Mouse (Mus musculus) hindbrain, postnatal 0 days (tissue): ENCODE data around the gene 6030445D17Rik. TPM values are rescaled to one million over a fixed set of nuclear protein-coding genes. Genes with fewer than 3 reads are reported as not detected.

ENCODE experiments used
- ATAC-seq: fragments of 200-750 bp; cut with Nextera tagmentation; 2 replicates; pipeline ENCODE4 v1.8.0; 2017; ENCODE audit warnings: mild to moderate bottlenecking, moderate TSS enrichment, moderate library complexity
- DNase-seq: peaks from one replicate; pipeline ENCODE4 v3.0.0-alpha.2; 2015; ENCODE audit warnings: low spot score
- H3K27ac ChIP-seq: fragments of 300-500 bp; sonication (generic); 2 replicates; pipeline ENCODE4 v1.5.1; 2014; ENCODE audit warnings: mild to moderate bottlenecking
- H3K27me3 ChIP-seq: fragments of 300-500 bp; sonication (generic); 2 replicates; pipeline ENCODE4 v1.6.1; 2014; ENCODE audit warnings: low read length, mixed read lengths; ENCODE audit not compliant: insufficient read depth
- H3K36me3 ChIP-seq: fragments of 300-500 bp; sonication (generic); 2 replicates; pipeline ENCODE4 v1.6.1; 2014; ENCODE audit warnings: low read length, mixed read lengths; ENCODE audit not compliant: insufficient read depth
- H3K4me1 ChIP-seq: fragments of 300-500 bp; sonication (generic); 2 replicates; pipeline ENCODE4 v1.6.1; 2014; ENCODE audit warnings: antibody characterized with exemption, low read length, mixed read lengths; ENCODE audit not compliant: insufficient read depth
- H3K4me2 ChIP-seq: fragments of 300-500 bp; sonication (generic); 2 replicates; pipeline ENCODE4 v1.6.1; 2014; ENCODE audit warnings: low read depth, mild to moderate bottlenecking, low read length, moderate library complexity, mixed read lengths
- H3K4me3 ChIP-seq: fragments of 300-500 bp; sonication (generic); 2 replicates; pipeline ENCODE4 v1.5.1; 2014; ENCODE audit warnings: low read length
- H3K9ac ChIP-seq: fragments of 300-500 bp; sonication (generic); replicated peaks from 2 replicates; pipeline ENCODE4 v1.6.1; 2014; ENCODE audit warnings: mild to moderate bottlenecking, low read length, moderate library complexity, mixed read lengths
- H3K9me3 ChIP-seq: fragments of 300-500 bp; sonication (generic); 2 replicates; pipeline ENCODE4 v1.6.1; 2016; ENCODE audit warnings: low read length, mixed read lengths
- CTCF ChIP-seq: IDR thresholded peaks from 2 replicates; pipeline ENCODE4 v1.5.1; 2016; ENCODE audit warnings: antibody characterized with exemption, control low read depth, low read depth
- WGBS: fragments of 180-500 bp; shearing (Covaris S2); extraction: QIAGEN DNeasy Blood & Tissue Kit; methylation state at CpG from one replicate; pipeline ENCODE4 v1.1.7; 2014; 5-methylcytosine and 5-hydroxymethylcytosine counted together
- polyA plus RNA-seq: library from polyadenylated mRNA; unstranded; fragments of >200 nt; fragmentation: Nextera tagmentation; extraction: Ambion mirVana; gene quantifications from 2 replicates; pipeline ENCODE4 v1.2.1, GENCODE M21; 2015
- total RNA-seq: library from RNA; depleted of rRNA; stranded (reverse); fragments of >200 nt; gene quantifications from 2 replicates; pipeline ENCODE4 v1.2.3, GENCODE M21; 2014

Gene 6030445D17Rik
- total and polyA plus RNA-seq, 2 experiments from 2014 or later = 0.16 to 1.0 TPM

GRCm38 (mm10) chr4:136468553-136469327, 6.7 kb downstream of the 6030445D17Rik start:
- WGBS = 77% methylated on average over 14 of the region's 14 CpGs
- Histone ChIP-seq H3K27ac (peak overlapping the region; percentile 89; the same call in 1 of the 2 replicates), H3K36me3 (no peaks in the 10 kb centered on the region), H3K27me3 (no peaks in the 10 kb centered on the region), H3K9me3 (no peaks in the 10 kb centered on the region), H3K4me1 (no peaks in the 10 kb centered on the region), H3K9ac (no peak overlapping the region), H3K4me2 (peak overlapping the region; percentile 74), H3K4me3 (peak overlapping the region; percentile 58; the same call in 1 of the 2 replicates)
- TF ChIP-seq CTCF = no peak
- no peak for ATAC-seq
- DNase-seq = no peak

DNA sequence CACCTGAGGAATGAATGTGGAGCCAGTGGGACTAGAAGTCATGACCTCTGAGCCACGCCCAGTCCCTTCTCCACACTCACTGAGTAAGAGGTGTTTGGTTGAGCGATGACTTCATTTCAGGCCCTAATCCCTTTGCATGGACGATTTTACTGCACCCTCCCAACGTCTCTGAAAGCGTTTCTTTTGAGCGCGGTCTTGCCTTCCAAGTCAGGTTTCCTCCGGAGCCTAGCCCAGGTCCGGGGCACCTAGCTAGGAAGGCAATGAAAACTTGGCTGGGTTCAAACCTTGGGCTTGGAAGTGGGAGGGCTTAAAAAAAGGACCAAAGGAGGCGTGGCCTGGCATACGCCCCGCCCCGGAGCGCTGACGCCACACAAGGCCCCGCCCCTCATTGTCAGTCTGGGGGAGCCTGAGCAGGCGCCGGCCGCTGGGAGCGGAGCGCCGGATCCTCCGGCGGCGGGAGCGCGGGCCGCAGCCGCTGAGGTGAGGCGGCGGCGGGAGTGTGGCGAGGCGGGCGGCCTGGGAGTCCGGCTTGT, 7.4 kb downstream of the 6030445D17Rik start, which contains the start of gene Luzp1:
Gene Luzp1 (plus strand): TSS at position 391 of the 533 bp plus-strand sequence.
- no peak for TF ChIP-seq CTCF
- Histone ChIP-seq H3K27ac (peak within 1 kb of the TSS; percentile 89), H3K27me3 (no peaks in the 10 kb centered on the region), H3K36me3 (no peaks in the 10 kb centered on the region), H3K4me1 (no peaks in the 10 kb centered on the region), H3K9me3 (no peaks in the 10 kb centered on the region), H3K4me2 (peak within 1 kb of the TSS; percentile 74), H3K4me3 (peak within 1 kb of the TSS; percentile 58), H3K9ac (peak within 1 kb of the TSS; percentile 62)
- 3% methylated on average over 33 of the region's 36 CpGs for WGBS
- ATAC-seq = peak; percentile 96
- DNase-seq = peak; percentile 94

DNA sequence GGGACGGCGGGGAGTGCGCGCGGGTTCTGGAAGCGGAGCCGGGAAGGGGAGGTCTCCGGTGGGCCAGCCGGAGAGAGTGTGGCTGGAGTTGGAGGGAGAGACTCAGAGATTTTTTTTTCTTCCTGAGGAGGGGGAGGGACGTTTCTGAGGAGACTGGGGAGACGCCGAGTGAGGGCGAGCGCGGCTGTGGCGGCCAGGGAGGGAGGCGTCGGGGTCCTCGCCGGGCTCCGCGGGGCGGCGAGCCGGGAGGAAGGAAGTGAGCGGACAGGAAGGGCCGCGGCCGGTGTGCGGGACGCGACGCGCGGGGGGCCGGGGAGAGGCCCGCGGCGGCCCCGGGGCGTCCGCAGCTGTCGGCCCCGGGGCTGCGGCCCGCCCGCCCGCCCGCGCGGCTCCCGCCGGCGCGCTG, 7.9 kb downstream of the 6030445D17Rik start:
- ATAC-seq (peak; percentile 91), DNase-seq (peak; percentile 83)
- Histone ChIP-seq H3K4me3 (peak overlapping the region; percentile 58), H3K4me1 (no peaks in the 10 kb centered on the region), H3K9me3 (no peaks in the 10 kb centered on the region), H3K9ac (peak overlapping the region; percentile 62), H3K27me3 (no peaks in the 10 kb centered on the region), H3K27ac (peak overlapping the region; percentile 89), H3K36me3 (no peaks in the 10 kb centered on the region), H3K4me2 (peak overlapping the region; percentile 74)
- no peak for TF ChIP-seq CTCF
- 2% methylated on average over 22 of the region's 55 CpGs for WGBS

- Histone ChIP-seq H3K9me3 (no peaks in the 10 kb centered on the region), H3K4me2 (peak overlapping the region; percentile 74), H3K36me3 (no peaks in the 10 kb centered on the region), H3K27ac (peak overlapping the region; percentile 89), H3K9ac (peak overlapping the region; percentile 62), H3K27me3 (no peaks in the 10 kb centered on the region), H3K4me3 (peak overlapping the region; percentile 58), H3K4me1 (no peaks in the 10 kb centered on the region)
- DNase-seq (peak; percentile 61), ATAC-seq (peak; percentile 50; the same call in 1 of the 2 replicates)
- TF ChIP-seq CTCF = no peak; the same call in 1 of the 2 replicates
- under 1% methylated on average over 54 of the region's 58 CpGs for WGBS
These were observed 8.5 kb downstream of the 6030445D17Rik start for GRCm38 (mm10) chr4:136470347-136471071.

- no peak for TF ChIP-seq CTCF
- Histone ChIP-seq H3K27ac (no peak overlapping the region), H3K4me3 (no peak overlapping the region), H3K27me3 (no peaks in the 10 kb centered on the region), H3K4me1 (no peaks in the 10 kb centered on the region), H3K9ac (no peak overlapping the region), H3K36me3 (no peaks in the 10 kb centered on the region), H3K4me2 (no peak overlapping the region), H3K9me3 (no peaks in the 10 kb centered on the region)
- DNase-seq (no peak), ATAC-seq (no peak)
- WGBS = 97% methylated on average over 1 of the region's 1 CpGs
These were observed 14.6 kb downstream of the 6030445D17Rik start for GRCm38 (mm10) chr4:136476692-136477091.

- DNase-seq (no peak), ATAC-seq (no peak)
- no peak for TF ChIP-seq CTCF
- H3K36me3 ChIP-seq = no peaks in the 10 kb centered on the region
- no peaks in the 10 kb centered on the region for H3K4me1 ChIP-seq
- H3K9ac ChIP-seq = no peak overlapping the region
- H3K9me3 ChIP-seq = no peaks in the 10 kb centered on the region
- H3K4me2 ChIP-seq = no peak overlapping the region
- WGBS = 85% methylated on average over 2 of the region's 2 CpGs
- H3K27me3 ChIP-seq = no peaks in the 10 kb centered on the region
- H3K27ac ChIP-seq = no peak overlapping the region
- H3K4me3 ChIP-seq = no peak overlapping the region
These were observed 24.5 kb downstream of the 6030445D17Rik start for GRCm38 (mm10) chr4:136486549-136486948.
